Mouse (Mus musculus): ENCODE results near the gene Gabarap. TPM values are rescaled to one million over a fixed set of nuclear protein-coding genes. Genes with fewer than 3 reads are reported as not detected.
"Not testable (repeated sequence)": the region's sequence is repeated elsewhere in the genome, so short reads cannot be mapped to it uniquely, and the experiment has no call there.

Gabarap gene
- total RNA-seq (2021), result 100 to 1,000 TPM; 294 to 311 TPM
- long read RNA-seq, experiment 1, transcript Gabarap-201 (4 exons, 1,351 nt), result major isoform, 190 of 198 reads
- long read RNA-seq, experiment 1, partial matches to known transcripts, result 0 of 198 reads
- long read RNA-seq, experiment 1, other reads (novel, unspliced or antisense), result 7 of 198 reads
- long read RNA-seq, experiment 2, transcript Gabarap-201 (4 exons, 1,351 nt), result major isoform, 141 of 155 reads
- long read RNA-seq, experiment 2, partial matches to known transcripts, result 2 of 155 reads
- long read RNA-seq, experiment 2, other reads (novel, unspliced or antisense), result 12 of 155 reads

GRCm38 (mm10) chr11:69990850-69991691 is at the start of gene Gabarap:
Gene Gabarap (plus strand): TSS chr11:69991143.
- DNase-seq (ENCODE audit: low spot score in 2 of 2), result peak; percentile 85 to 95

- peak in 1 of 2 experiments; percentile 31 for DNase-seq (ENCODE audit: low spot score in 2 of 2)
Observed at GRCm38 (mm10) chr11:69945216-69945615, 45.7 kb upstream of the Gabarap start.

GRCm38 (mm10) chr11:69945997-69946891 is 44.7 kb upstream of the Gabarap start:
- DNase-seq (ENCODE audit: low spot score in 2 of 2), result no peak

GRCm38 (mm10) chr11:69947337-69948065 is 43.4 kb upstream of the Gabarap start:
- peak; percentile 31 to 32 for DNase-seq (ENCODE audit: low spot score in 2 of 2)

GRCm38 (mm10) chr11:69948066-69948762 is 42.7 kb upstream of the Gabarap start, which contains the start of gene Slc2a4:
Gene Slc2a4 (minus strand): TSS chr11:69948188.
- DNase-seq (ENCODE audit: low spot score in 2 of 2), result peak; percentile 82 to 89

GRCm38 (mm10) chr11:69948763-69949150 is 42.2 kb upstream of the Gabarap start:
- peak; percentile 64 to 80 for DNase-seq (ENCODE audit: low spot score in 2 of 2)

- DNase-seq (ENCODE audit: low spot score in 2 of 2), result no peak
Observed at GRCm38 (mm10) chr11:69950807-69951459, 40.0 kb upstream of the Gabarap start.

GRCm38 (mm10) chr11:69952274-69952673 is 38.7 kb upstream of the Gabarap start:
- no peak for DNase-seq (ENCODE audit: low spot score in 2 of 2)

GRCm38 (mm10) chr11:69953267-69953915 is 37.6 kb upstream of the Gabarap start:
- no peak for DNase-seq (ENCODE audit: low spot score in 2 of 2)

GRCm38 (mm10) chr11:69955618-69956017 is 35.3 kb upstream of the Gabarap start:
- DNase-seq (ENCODE audit: low spot score in 2 of 2), result not testable (repeated sequence)

GRCm38 (mm10) chr11:69956218-69956617 is 34.7 kb upstream of the Gabarap start:
- no peak for DNase-seq (ENCODE audit: low spot score in 2 of 2)

- no peak for DNase-seq (ENCODE audit: low spot score in 2 of 2)
Observed at GRCm38 (mm10) chr11:69960616-69961015, 30.3 kb upstream of the Gabarap start.

- DNase-seq (ENCODE audit: low spot score in 2 of 2), result no peak
Observed at GRCm38 (mm10) chr11:69961841-69962240, 29.1 kb upstream of the Gabarap start.

- no peak for DNase-seq (ENCODE audit: low spot score in 2 of 2)
Observed at GRCm38 (mm10) chr11:69964650-69965270, 26.2 kb upstream of the Gabarap start, which contains the start of gene Cldn7. Gene Cldn7 (plus strand): TSS chr11:69964779.

GRCm38 (mm10) chr11:69965271-69966005 is 25.5 kb upstream of the Gabarap start:
- DNase-seq (ENCODE audit: low spot score in 2 of 2), result no peak

GRCm38 (mm10) chr11:69966006-69966859 is 24.7 kb upstream of the Gabarap start:
- DNase-seq (ENCODE audit: low spot score in 2 of 2), result no peak

Data from adrenal gland, postnatal 4 days (tissue).